Mouse (Mus musculus) lung, adult 2 months (tissue): Measurements from ENCODE around the gene Serpinb1a. TPM values are rescaled to one million over a fixed set of nuclear protein-coding genes. Genes with fewer than 3 reads are reported as not detected.

ENCODE experiments used
- DNase-seq: peaks from one replicate; pipeline ENCODE4 v3.0.0; 2022
- H3K4me1 ChIP-seq: fragments of 200-500 bp; 2 replicates; pipeline ENCODE4 v1.6.1; 2011; ENCODE audit warnings: low read length; ENCODE audit not compliant: control insufficient read depth, insufficient read depth
- H3K4me3 ChIP-seq: fragments of 200-500 bp; replicated peaks from 2 replicates; pipeline ENCODE3; 2011; ENCODE audit warnings: low read depth, mild to moderate bottlenecking, control low read depth, low read length; ENCODE audit errors: extremely low read depth
- CTCF ChIP-seq: fragments of 200-500 bp; IDR thresholded peaks from 2 replicates; pipeline ENCODE4 v1.5.1; 2011; ENCODE audit warnings: mild to moderate bottlenecking, low read length, control low read depth; ENCODE audit not compliant: insufficient read depth
- POLR2A ChIP-seq: fragments of 200-500 bp; IDR thresholded peaks from 2 replicates; pipeline ENCODE4 v1.6.1; 2011; ENCODE audit warnings: low read depth, mild to moderate bottlenecking, control low read depth, low read length, borderline replicate concordance; ENCODE audit errors: extremely low read depth
- WGBS: fragments of 180-500 bp; shearing (Covaris S2); methylation state at CpG from one replicate; pipeline ENCODE4 v1.1.7; 2018; 5-methylcytosine and 5-hydroxymethylcytosine counted together
- polyA plus RNA-seq: library from polyadenylated mRNA; depleted of rRNA; stranded (reverse); fragments of >200 nt; gene quantifications from 2 replicates; pipeline ENCODE4 v1.2.3, GENCODE M21; 2012; rRNA removed

The Serpinb1a gene
- polyA plus RNA-seq, 1 experiment: 14.9 TPM

DNA sequence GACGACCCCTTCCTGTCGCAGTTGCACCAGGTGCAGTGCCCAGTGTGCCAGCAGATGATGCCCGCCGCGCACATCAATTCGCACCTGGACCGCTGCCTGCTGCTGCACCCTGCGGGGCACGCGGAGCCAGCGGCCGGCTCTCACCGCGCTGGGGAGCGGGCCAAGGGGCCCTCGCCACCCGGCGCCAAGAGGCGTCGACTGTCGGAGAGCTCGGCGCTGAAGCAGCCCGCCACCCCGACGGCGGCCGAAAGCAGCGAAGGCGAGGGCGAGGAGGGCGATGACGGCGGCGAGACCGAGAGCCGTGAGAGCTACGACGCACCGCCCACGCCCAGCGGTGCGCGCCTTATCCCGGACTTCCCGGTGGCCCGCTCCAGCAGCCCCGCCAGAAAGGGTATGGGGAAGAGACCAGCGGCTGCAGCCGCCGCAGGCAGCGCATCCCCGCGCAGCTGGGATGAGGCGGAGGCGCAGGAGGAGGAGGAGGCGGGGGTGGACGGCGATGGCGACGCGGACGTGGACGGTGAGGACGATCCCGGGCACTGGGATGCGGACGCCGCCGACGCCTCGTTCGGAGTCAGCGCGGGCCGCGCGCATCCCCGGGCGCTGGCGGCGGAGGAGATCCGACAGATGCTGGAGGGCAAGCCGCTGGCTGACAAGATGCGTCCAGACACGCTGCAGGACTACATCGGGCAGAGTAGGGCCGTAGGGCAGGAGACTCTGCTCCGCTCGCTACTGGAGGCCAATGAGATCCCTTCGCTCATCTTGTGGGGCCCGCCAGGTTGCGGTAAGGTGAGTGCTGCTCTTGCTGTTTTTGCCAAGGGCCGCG, 48.5 kb downstream of the Serpinb1a start, which contains the start of gene D930007J09Rik:
D930007J09Rik (minus strand) TSS at position 591 of the 823 bp plus-strand sequence.
- H3K4me1 ChIP-seq: no peaks in the 10 kb centered on the region; the same call in 1 of the 2 replicates
- WGBS: under 1% methylated on average over 95 of the region's 95 CpGs
- peak within 1 kb of the TSS; percentile 74 for H3K4me3 ChIP-seq
- TF ChIP-seq CTCF (no peak), POLR2A (no peak)
- peak; percentile 51 for DNase-seq

DNA sequence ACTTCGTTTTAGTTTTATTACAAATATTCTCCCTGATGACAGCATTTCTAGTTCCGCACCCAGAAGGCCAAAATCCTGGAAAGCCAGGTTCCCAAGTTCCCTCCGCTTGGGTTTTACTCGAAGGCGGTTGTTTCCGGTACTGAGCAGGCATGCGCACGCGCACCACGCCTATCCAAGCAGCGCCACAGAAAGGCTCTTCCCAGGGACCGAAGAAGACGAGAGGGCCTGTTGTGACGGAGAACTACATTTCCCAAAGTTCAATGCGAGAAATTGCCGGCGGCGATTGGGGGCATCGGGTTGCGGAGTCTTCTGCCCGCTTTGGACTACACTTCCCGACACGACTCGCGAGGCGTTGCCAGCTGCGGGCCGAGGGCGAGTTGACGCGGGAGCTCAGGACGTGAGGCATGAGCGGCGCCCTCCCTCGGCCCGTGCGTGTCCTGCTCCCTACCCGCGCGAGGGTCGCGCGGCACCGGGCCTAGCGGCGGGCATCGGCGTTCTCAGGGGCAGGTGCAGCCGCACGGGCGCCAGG, 49.2 kb downstream of the Serpinb1a start, which contains the start of gene Wrnip1:
Wrnip1 (plus strand) TSS at position 346 of the 529 bp plus-strand sequence.
- DNase-seq: peak; percentile 88
- WGBS: under 1% methylated on average over 51 of the region's 51 CpGs
- TF ChIP-seq CTCF: no peak
- peak; percentile 57; the same call in 1 of the 2 replicates for TF ChIP-seq POLR2A
- H3K4me3 ChIP-seq: peak within 1 kb of the TSS; percentile 74
- no peaks in the 10 kb centered on the region; the same call in 1 of the 2 replicates for H3K4me1 ChIP-seq

DNA sequence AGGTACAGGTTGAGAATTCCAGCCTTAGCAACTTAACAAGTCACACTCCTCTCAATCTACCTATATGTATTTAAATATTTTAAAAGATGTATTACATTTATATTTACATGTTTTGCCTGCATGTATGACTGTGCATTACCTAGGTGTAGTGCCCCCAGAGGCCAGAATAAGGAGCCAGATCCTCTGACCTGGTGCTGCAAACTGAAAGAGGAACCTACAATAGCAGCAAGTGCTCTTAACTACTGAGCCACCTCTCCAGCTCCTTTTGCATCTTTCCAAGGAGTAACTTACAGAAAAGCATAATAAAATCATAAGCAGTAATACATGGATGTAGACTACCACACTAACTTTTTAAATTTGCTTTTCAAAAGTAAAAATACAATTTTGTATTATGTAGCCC, 50.1 kb downstream of the Serpinb1a start:
- DNase-seq: no peak
- Histone ChIP-seq H3K4me1 (no peaks in the 10 kb centered on the region; the same call in 1 of the 2 replicates), H3K4me3 (no peak overlapping the region)
- TF ChIP-seq POLR2A: no peak
- no peak for TF ChIP-seq CTCF

DNA sequence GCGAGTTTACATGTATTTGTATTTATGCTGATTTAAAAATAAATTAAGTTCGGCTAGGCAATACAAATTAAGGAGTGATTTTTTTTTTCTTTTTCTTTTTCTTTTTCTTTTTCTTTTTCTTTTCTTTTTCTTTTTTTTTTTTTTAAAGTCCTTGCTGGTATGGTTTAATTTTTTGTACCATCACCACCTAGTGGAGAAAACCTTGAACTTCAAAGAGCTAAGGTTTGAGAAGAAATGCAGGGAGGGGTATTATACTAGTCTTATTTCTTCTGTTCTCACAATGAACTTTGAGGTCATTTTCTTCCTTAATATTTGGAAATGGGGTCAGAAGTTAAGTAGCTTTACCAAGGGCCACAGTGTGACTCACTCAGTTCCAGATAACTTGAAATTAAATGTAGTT, 51.9 kb downstream of the Serpinb1a start:
- 64% methylated on average over 2 of the region's 2 CpGs for WGBS
- DNase-seq: no peak
- Histone ChIP-seq H3K4me1 (no peaks in the 10 kb centered on the region; the same call in 1 of the 2 replicates), H3K4me3 (no peak overlapping the region)
- TF ChIP-seq CTCF: no peak
- TF ChIP-seq POLR2A: no peak

DNA sequence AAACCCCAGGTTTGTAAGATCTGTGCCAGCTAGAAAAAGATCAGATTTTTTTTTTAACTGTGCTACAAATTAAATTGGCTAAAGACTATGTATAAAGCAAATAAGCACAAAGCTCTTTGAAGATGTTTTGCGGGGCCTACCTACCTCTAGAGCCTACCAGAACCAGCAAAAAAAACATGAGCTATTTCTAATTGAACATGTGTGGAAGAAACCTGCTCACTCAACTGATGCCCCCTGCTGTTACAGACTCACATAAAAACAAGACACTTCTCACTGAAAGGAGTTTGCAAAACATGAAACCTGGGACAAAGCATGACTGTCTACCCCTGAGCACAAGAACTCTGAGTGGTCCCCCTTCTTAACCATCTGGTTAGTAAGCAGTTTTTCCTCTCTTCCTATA, 53.9 kb downstream of the Serpinb1a start:
- H3K4me3 ChIP-seq: no peak overlapping the region
- DNase-seq: no peak
- WGBS: 83% methylated on average over 1 of the region's 1 CpGs
- TF ChIP-seq POLR2A (no peak), CTCF (no peak)
- H3K4me1 ChIP-seq: no peaks in the 10 kb centered on the region

DNA sequence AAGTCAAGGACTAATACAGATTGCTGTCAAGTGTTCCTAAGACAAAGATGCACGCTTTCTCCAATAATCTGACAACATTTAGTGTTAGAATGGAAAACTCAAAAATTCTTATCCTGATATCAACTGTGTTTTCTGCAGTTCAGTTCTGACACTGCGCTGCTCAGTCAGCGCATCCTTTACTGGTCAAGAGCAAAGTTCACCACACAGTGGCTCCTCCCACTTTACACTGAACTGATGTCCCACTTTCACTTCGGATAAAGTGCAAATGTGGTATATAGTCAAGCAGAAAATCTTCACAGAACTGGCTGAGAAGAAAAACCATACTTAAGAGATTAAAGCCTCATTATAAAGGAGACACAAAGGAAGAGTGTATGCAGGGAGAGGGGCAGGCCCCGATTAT, 55.8 kb downstream of the Serpinb1a start:
- no peak overlapping the region for H3K4me3 ChIP-seq
- TF ChIP-seq CTCF (no peak), POLR2A (no peak)
- WGBS: 90% methylated on average over 5 of the region's 5 CpGs

DNA sequence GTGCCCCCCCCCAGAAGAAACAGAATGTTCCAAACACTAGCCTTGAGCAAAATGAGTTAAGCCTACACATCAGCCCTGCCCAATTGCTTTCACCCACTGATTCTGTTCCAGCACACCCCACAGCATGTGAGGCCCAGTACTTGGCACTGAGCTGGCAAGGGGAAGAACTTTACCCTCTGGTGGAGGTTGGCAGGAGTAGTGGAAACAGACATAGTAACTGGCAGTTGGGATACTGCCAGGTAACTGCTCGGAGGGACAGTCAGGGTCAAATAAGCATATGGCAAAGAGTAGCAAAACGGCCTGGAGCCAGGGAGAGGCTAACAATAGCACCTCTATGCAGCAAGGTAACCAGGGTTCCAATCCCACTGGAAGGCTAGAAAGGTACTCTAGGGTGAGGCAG, 56.4 kb downstream of the Serpinb1a start:
- Histone ChIP-seq H3K4me1 (no peaks in the 10 kb centered on the region), H3K4me3 (no peak overlapping the region)
- TF ChIP-seq POLR2A (no peak), CTCF (no peak)
- no peak for DNase-seq
- 46% methylated on average over 2 of the region's 2 CpGs for WGBS

More for the DNA sequence above, 55.8 kb downstream of the Serpinb1a start:
- DNase-seq: no peak
- H3K4me1 ChIP-seq: no peaks in the 10 kb centered on the region

Other genes with a start within 250 kb of the Serpinb1a start
- 0.77 and 4.1 TPM in 2 replicates for gene Mylk4, start 67.2 kb downstream of the Serpinb1a start, polyA plus RNA-seq
- gene Wrnip1, start 49.1 kb downstream of the Serpinb1a start, polyA plus RNA-seq: 29.0 and 36.0 TPM in 2 replicates
- not detected in 2 replicates for gene D930007J09Rik, start 48.3 kb downstream of the Serpinb1a start, polyA plus RNA-seq
- not detected in 2 replicates for gene Serpinb1c, start 47.0 kb upstream of the Serpinb1a start, polyA plus RNA-seq
- gene Serpinb6b, start 114.0 kb upstream of the Serpinb1a start, polyA plus RNA-seq: 28.5 and 32.4 TPM in 2 replicates
- 17.4 and 29.1 TPM in 2 replicates for gene Serpinb9, start 152.1 kb upstream of the Serpinb1a start, polyA plus RNA-seq
- 0.21 and 0.32 TPM in 2 replicates for gene Serpinb9b, start 176.2 kb upstream of the Serpinb1a start, polyA plus RNA-seq
- gene Serpinb1b, start 227.4 kb upstream of the Serpinb1a start, polyA plus RNA-seq: 0.12 and 0.44 TPM in 2 replicates